Mouse (Mus musculus) cerebral cortex, adult 2 months (tissue): ENCODE data around the gene Exoc1.

Experiments
- WGBS: fragments of 180-500 bp; shearing (Covaris S2); methylation state at CpG from one replicate; pipeline ENCODE4 v1.1.7; 2018; 5-methylcytosine and 5-hydroxymethylcytosine counted together

Gene Exoc1

GRCm38 (mm10) chr5:76612867-76613499, 83.9 kb downstream of the Exoc1 start:
- WGBS: 86% methylated on average over 6 of the region's 6 CpGs

GRCm38 (mm10) chr5:76615276-76615675, 86.2 kb downstream of the Exoc1 start:
- WGBS: 57% methylated on average over 8 of the region's 8 CpGs

GRCm38 (mm10) chr5:76616196-76616747, 87.2 kb downstream of the Exoc1 start:
- 58% methylated on average over 2 of the region's 2 CpGs for WGBS

GRCm38 (mm10) chr5:76618750-76619149, 89.6 kb downstream of the Exoc1 start:
- WGBS: 70% methylated on average over 7 of the region's 7 CpGs
